Mouse (Mus musculus): Measurements from ENCODE around the gene Lrrc8a. TPM values are rescaled to one million over a fixed set of nuclear protein-coding genes. Genes with fewer than 3 reads are reported as not detected.

Gene Lrrc8a
- polyA plus RNA-seq, 2 experiments from 2014 or later, result 27.2 to 36.9 TPM

DNA sequence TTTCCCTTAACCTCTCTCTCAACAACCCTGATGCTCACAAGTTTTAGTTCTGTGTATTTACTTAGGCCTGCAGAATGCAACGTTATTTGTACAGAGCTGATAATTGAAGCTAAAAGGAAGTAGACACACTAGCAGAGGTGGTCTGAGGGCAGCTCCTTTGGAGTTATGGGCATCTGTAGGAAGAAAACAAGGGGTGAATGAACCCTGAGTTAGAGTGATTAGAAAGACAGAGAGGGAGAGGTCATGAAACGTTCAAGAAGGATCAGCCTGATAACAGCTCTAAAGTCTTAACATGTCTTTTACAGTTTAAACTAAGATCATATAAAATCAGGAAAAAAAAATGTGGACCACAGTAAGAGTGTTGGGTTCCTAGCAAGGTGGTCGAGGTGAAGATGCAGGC, 71.8 kb downstream of the Lrrc8a start:
- no peak for ATAC-seq

DNA sequence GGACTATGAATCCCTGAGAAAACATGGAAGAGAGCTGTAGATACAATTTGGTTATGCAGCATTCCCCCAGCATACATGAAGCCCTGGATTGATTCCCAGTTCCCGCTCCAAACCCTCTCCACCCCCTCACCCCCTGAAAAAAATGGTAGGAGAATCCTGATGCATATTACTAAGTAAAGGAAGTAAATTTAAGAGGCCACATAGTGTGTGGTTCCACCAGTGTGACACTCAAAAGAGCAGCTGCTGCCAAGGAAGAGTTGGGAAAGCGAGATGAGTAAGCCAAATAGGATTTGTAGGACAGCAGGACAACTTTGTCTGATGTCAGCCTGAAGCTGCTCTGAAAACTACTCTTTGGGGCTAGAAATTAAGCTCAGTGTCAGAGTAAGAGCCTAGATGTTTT, 74.0 kb downstream of the Lrrc8a start:
- no peak for ATAC-seq

Other genes with a start within 250 kb of the Lrrc8a start
- gene Wdr34, start 188.8 kb upstream of the Lrrc8a start, polyA plus RNA-seq (2017; shearing (Covaris generic)), result 1 to 10 TPM; 1.5 to 2.0 TPM
- gene Set, start 180.3 kb upstream of the Lrrc8a start, polyA plus RNA-seq (2017; shearing (Covaris generic)), result 100 to 1,000 TPM; 362 to 387 TPM
- gene Pkn3, start 160.0 kb upstream of the Lrrc8a start, polyA plus RNA-seq (2017; shearing (Covaris generic)), result under 1 TPM; 0.16 to 0.48 TPM
- gene Zdhhc12, start 144.1 kb upstream of the Lrrc8a start, polyA plus RNA-seq (2017; shearing (Covaris generic)), result 10 to 100 TPM; 32.3 to 44.9 TPM
- 10 to 100 TPM; 18.5 to 25.5 TPM for gene Zer1, start 113.1 kb upstream of the Lrrc8a start, polyA plus RNA-seq (2017; shearing (Covaris generic))
- 10 to 100 TPM; 10.9 to 11.3 TPM for gene Tbc1d13, start 104.0 kb upstream of the Lrrc8a start, polyA plus RNA-seq (2017; shearing (Covaris generic))
- gene Endog, start 66.2 kb upstream of the Lrrc8a start, polyA plus RNA-seq (2017; shearing (Covaris generic)), result 1 to 10 TPM; 1.3 to 2.5 TPM
- gene Spout1, start 59.3 kb upstream of the Lrrc8a start, polyA plus RNA-seq (2017; shearing (Covaris generic)), result 10 to 100 TPM; 30.2 to 50.9 TPM
- gene Kyat1, start 31.9 kb upstream of the Lrrc8a start, polyA plus RNA-seq (2017; shearing (Covaris generic)), result 10 to 100 TPM in 1 of 2 experiments, 1 to 10 TPM in 1; 9.9 to 13.4 TPM
- under 1 TPM in 1 of 2 experiments, not detected in 1; 0.25 TPM for gene Gm28035, start 2.9 kb downstream of the Lrrc8a start, polyA plus RNA-seq (2017; shearing (Covaris generic))
- 1 to 10 TPM; 2.8 to 4.4 TPM for gene Phyhd1, start 28.5 kb downstream of the Lrrc8a start, polyA plus RNA-seq (2017; shearing (Covaris generic))
- gene Gm28038, start 43.3 kb downstream of the Lrrc8a start, polyA plus RNA-seq (2017; shearing (Covaris generic)), result 1 to 10 TPM in 1 of 2 experiments, not detected in 1; 2.4 TPM
- 10 to 100 TPM; 11.3 to 12.8 TPM for gene Dolk, start 48.6 kb downstream of the Lrrc8a start, polyA plus RNA-seq (2017; shearing (Covaris generic))
- gene Nup188, start 48.7 kb downstream of the Lrrc8a start, polyA plus RNA-seq (2017; shearing (Covaris generic)), result 10 to 100 TPM; 23.3 to 44.4 TPM
- 100 to 1,000 TPM in 1 of 2 experiments, 10 to 100 TPM in 1; 86.1 to 129 TPM for gene Sh3glb2, start 121.6 kb downstream of the Lrrc8a start, polyA plus RNA-seq (2017; shearing (Covaris generic))
- gene Miga2, start 126.5 kb downstream of the Lrrc8a start, polyA plus RNA-seq (2017; shearing (Covaris generic)), result 1 to 10 TPM; 5.0 to 8.3 TPM
- gene Dolpp1, start 154.5 kb downstream of the Lrrc8a start, polyA plus RNA-seq (2017; shearing (Covaris generic)), result 10 to 100 TPM; 16.9 to 28.1 TPM
- 1 to 10 TPM; 1.1 to 2.2 TPM for gene Crat, start 178.1 kb downstream of the Lrrc8a start, polyA plus RNA-seq (2017; shearing (Covaris generic))
- 10 to 100 TPM; 37.8 to 86.7 TPM for gene Ptpa, start 178.3 kb downstream of the Lrrc8a start, polyA plus RNA-seq (2017; shearing (Covaris generic))
- under 1 TPM in 1 of 2 experiments, not detected in 1; 0.20 TPM for gene Ier5l, start 236.5 kb downstream of the Lrrc8a start, polyA plus RNA-seq (2017; shearing (Covaris generic))